Mouse (Mus musculus) adrenal gland, adult 8-10 months (tissue): ENCODE measurements around the gene Nrip3. TPM values are rescaled to one million over a fixed set of nuclear protein-coding genes. Genes with fewer than 3 reads are reported as not detected.

ENCODE experiments used
- DNase-seq: peaks from one replicate; pipeline ENCODE4 v3.0.0; 2022
- total RNA-seq, 4 experiments: library from RNA; stranded (reverse); gene quantifications; 2 replicates each; pipeline ENCODE4 v1.2.4; 2022

Nrip3 gene
- 1 to 10 TPM in 1 of 4 experiments, under 1 TPM in 3; 0.38 to 1.3 (median 0.63) TPM for total RNA-seq

DNA sequence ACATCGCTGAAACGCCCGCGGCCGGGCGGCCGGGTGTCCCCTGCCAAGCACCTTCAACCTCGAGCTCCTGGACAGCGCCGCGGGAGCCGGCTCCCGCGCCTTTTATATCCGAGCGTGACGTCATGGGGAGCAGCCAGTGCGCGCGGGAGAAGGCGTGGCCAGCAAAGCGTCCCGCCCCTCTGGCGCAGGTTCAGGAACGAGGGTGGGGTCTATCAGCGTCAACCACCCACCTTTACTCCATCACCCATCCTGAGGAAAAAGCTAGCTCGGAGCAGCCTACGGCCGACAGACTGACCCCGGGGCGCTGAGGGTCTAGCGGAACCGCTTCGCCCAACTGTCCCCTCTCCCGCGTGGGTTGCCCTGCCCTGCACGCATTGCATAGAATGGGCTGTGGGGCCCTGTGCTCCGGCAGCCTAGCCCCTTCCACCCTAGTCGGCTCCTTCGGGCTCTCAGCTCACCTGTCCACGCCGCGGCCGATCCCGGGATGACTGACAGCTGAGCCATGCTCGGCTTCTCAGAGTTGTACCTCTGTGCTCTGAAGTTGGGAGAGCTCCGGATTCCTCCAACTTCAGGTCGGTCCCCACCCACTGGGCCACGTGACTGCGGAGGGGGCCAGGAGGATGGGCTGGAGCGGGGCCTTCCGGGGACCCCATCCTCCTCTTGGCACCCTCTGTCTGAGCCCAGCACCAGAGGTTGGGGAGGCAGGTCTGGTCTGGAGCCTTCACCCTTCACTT is at the start of gene Nrip3:
Nrip3 (minus strand) TSS at position 556 of the 734 bp plus-strand sequence.
- DNase-seq, result peak; percentile 26

DNA sequence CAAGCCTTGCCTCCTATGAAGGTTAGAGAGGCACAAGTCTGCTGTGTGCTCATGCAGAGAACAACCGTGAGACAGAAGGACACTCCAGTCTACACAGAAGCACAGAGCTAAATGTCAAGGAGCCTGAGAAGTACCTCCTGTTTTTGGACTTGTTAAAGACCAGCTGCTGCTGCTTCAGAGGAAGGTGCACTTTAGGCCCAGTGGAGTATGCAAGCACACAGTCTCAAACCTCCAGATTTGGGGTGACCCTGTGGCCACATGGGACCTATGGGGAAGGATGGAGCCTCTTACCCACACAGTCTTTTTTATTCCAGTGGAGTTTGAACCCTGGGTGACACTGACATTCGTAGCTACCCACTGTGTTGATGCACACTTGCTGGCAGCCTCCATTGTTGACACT is 49.6 kb upstream of the Nrip3 start:
- DNase-seq, result peak; percentile 39

DNA sequence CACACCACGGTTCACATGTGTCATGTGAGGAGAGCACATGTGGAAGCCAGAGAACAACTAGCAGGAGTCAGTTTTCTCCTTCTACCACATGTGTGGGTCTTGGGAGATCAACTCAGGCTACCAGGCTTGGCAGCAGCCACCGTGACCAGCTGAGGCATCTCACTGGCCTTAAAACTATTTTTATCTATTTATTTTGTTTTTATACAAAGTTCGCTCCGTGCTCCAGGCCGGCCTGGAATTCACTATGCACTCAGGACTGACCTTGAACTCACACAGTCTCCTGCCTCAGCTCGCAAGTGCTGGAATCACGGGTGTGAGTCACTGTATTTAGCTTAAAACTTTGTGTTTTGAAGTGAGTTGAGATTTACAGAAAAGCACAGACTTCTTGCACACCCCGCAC is 45.1 kb upstream of the Nrip3 start:
- peak; percentile 53 for DNase-seq

GRCm38 (mm10) chr7:109825293-109825692 is 43.5 kb upstream of the Nrip3 start:
- no peak for DNase-seq

DNA sequence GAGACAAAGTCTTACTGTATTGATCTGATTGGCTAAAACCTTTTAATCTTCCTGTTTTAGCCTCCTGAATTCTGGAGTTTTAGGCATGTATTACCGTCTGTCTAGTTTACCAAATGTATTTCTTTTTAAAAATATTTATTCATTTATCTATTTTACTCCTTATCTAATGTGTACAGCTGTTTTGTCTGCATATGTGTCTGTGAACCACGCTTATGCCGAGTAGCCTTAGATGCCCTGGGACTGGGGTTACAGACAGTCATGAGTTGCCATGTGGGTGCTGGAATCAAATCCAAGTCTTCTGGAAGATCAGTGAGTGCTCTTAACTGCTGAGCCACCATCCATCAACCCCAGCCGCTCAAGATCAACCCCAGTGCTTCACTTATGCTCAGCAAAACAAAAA is 36.8 kb upstream of the Nrip3 start:
- DNase-seq, result no peak

DNA sequence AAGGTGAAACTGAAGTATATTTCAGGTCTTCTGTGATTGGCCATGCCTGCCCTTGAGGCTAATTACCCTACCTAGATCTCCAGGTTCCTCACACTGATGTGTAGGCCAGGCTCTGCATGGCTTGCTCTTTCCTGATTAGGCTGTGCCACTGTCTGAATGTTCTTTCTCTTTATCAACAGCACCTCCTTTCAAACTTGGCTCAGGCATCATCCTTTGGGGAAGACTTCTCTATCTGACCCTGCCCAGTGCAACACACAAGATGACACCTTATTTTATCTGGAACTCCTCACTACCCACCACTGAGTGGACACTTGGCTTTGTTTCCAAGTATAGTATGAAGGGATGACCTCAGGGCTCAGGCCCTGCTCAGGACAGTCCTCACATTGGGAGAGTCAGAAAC is 36.1 kb upstream of the Nrip3 start:
- no peak for DNase-seq

GRCm38 (mm10) chr7:109813330-109814140 is 31.7 kb upstream of the Nrip3 start:
- DNase-seq, result no peak

DNA sequence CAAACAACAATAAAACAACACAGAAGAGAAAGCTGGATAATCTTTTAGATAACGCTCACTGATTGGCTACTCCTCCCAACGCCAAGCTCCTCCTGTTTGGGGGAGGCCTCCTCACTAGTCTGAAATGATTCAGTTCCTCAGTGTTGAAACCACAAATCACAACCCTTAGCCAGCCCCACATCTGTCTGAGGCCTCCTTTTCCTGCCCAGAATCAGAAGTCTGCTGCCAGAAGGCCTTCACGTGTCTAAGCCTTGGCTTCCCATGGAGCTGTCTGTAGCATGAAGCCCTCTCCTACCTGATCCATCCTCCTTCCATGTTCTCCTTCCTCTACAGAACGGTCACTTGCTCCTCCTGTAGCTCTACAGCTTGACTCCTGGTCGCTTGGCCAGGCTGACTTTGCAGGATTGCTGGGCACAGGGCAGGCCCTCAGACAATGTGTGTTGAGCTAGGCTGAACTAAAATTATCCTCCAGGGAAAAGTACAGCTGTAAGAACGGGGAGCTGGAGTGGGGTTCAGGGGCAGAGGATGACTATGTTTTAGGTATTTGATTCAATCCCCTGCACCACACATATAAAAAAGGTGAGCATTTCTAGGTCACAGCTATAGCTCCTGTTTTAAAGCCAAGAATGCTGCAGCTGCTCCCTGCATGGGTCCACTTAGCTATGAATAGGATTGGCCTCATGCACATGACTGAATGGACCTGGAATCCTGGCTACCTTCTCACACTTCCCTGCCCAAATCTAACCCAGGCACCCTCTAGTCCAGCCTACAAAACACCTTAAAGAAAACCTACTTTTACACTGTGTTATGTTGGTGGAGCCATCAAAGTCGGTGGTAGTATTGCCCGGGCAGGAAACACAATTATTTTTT is 26.0 kb upstream of the Nrip3 start:
- DNase-seq, result no peak

DNA sequence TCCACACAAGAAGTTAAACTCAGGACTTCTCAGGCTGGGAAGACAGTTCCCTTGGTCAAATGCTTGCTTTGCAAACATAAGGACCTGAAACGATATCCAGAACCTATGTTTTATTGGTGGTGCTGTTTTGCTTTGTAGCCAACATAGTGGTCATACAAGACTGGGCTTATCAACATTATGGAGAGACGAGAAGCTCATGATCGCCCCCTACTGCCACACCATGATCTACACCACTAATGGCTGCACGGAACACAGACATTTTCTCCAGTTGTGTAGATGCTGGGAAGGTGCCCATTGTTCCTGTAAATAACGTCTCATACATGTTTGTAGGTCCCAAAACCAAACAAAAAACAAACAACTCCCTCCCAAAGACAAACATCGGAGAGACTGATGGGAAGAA is 23.0 kb upstream of the Nrip3 start:
- no peak for DNase-seq

DNA sequence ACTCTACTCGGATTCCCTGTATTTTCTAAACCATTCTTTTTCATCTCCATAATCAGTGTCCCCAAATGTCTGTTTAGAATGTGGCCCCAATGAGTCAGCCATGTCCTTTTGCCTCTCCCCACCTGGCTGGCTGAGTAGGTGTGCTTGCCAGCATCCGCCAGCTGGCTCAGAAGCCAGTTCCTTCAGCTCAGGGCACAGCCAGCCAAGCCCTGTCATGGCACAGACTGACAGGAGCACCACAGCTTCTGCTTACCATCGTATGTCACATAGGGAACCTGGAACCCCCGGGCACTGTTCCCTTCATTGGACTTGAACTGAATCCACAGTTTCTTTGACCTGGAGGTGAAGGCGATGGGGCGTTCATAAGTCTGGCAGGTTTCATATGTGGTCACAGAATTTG is 22.5 kb upstream of the Nrip3 start:
- peak; percentile 25 for DNase-seq

GRCm38 (mm10) chr7:109803516-109803915 is 21.7 kb upstream of the Nrip3 start:
- no peak for DNase-seq

GRCm38 (mm10) chr7:109800626-109801025 is 18.8 kb upstream of the Nrip3 start:
- no peak for DNase-seq

DNA sequence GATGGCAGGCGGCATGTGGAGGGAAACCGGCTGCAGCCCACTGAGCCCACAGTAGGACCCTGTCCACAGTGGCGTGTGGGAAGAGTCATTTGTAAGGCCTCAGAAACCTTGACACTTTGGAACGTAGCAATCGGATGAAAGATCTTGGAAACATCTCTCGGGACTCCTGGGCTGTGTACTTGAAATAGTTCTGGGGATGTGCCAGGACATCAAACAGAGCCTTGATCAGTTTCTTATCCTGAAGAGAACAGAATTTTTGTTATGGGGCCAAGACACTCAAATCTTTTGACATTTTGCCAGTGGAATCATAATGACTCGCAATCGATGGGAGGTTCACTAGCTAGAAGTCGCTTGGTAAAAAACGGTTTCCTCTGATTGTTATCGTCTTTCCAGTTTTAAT is 17.3 kb upstream of the Nrip3 start:
- peak; percentile 28 for DNase-seq

- no peak for DNase-seq
These were observed 13.7 kb upstream of the Nrip3 start for GRCm38 (mm10) chr7:109795564-109795963.

DNA sequence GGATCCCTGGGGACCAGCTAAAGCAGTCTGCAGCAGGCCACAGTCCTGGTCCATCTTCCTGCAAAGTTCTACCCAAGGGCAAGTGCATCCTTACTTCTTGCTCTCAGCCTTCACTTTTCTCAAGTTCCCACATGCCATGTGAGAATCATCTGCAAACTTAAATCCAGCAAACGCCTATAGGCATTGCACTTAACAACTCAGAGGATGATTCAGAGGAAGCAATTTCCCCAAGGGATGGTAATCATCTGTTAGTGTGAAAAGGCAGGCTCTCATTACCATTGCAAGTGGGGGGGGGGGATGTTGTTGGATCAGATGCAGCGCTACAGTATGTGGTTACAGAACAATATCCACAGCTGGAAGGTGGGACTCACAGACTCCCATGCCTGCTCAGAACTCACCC is 12.7 kb upstream of the Nrip3 start:
- DNase-seq, result no peak

- DNase-seq, result no peak
These were observed 10.9 kb upstream of the Nrip3 start for GRCm38 (mm10) chr7:109792759-109793158.

GRCm38 (mm10) chr7:109790818-109791217 is 9.0 kb upstream of the Nrip3 start:
- DNase-seq, result no peak

DNA sequence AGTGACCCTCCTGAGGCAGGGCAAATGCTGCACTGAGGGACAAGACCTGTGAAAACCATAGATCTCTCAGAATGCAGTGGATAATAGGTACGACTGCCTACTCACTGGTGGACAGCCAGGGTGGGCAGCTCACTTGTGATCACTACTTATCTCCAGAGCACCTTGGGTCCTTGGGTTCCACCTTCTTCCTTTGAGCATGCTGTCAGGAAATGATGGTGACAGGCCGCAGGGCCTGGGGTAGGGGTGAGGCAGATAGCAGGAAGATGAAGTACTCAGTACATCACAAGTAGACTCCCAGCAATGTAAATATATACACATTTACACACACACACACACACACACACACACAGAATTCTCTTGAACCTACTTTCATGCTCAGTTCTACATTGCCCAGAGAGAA is 6.0 kb upstream of the Nrip3 start:
- DNase-seq, result no peak

DNA sequence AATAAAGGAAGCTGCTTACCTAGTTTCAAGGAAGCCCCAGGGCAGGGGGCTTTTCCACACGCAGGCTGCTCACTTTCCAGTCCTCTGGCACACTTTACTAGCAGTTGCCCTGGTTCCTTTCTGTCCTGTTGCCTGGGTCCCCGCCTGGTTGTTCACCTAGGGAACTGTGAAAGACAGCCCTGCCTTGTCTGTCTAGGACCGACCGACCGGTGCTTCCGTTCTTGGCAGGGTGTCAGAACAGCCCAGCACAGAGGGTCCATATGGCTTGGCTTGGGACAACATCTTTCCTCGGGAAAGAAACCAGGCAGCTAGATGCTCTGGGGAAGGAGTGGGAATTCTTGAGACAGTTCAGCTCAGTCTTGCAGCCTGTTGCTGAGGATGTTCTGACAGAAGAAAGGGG is 1.5 kb upstream of the Nrip3 start:
- no peak for DNase-seq

- DNase-seq, result no peak
These were observed 747 bp downstream of the Nrip3 start for GRCm38 (mm10) chr7:109781087-109781469.

DNA sequence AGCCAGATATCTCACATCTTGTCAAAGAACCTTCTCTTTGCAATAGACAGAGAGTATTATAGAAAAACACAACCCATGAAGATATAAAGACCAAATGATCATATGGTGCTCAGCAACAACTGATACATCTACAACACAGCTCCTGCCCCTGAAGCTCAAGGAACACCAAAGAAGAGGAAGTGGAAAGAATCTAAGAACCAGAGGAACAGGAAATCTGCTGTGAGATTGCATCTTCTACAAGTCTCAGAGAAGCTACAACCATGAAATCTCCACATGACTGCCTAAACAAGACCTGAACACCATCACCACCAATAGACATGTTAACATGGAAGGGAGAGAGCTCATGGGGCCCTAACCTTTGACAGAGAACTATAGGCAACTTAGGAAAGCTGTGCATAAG is 9.6 kb downstream of the Nrip3 start:
- DNase-seq, result no peak

DNA sequence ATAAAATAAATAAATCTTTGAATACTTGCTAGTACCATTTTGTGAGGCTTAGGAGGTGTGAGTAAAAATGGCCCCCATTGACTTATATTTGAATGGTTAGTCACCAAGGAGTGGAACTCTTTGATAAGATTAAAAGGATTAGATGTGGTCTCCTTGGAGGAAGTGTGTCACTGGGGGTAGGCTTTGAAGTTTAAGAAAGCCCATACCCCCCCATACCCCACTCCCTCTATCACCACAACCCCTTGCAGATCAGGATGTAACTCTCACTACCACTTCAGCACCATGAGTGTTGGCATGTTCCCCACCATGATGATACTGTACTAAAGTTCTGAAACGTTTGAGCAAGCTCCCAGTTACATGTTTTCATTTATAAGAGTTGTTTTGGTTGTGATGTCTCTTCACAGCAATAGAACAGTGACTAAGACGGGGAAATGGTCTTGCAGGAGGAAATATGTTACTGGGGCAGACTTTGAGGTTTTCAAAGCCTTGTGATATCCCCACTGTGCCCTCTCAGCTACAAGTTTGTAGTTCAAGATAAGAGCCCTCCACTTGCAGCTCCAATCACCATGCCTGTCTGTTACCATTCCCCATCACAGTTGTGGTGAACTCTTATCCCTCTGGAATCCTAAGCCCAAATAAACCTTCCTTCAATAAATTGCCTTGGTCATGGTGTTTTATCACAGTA is 13.0 kb downstream of the Nrip3 start:
- DNase-seq, result no peak
